Mouse (Mus musculus) testis, adult 2 months (tissue): ENCODE measurements at regions not wholly inside any gene's neighbourhood (a gene's known extent, or its start where the extent isn't known, plus 50 kb on each side); places are given as distances from the start of the nearest gene placed in this dataset.

Experiments used
- H3K27ac ChIP-seq: fragments of 200-500 bp; 2 replicates; pipeline ENCODE4 v1.5.1; 2012; ENCODE audit warnings: low read depth, low read length; ENCODE audit not compliant: control insufficient read depth, insufficient read depth
- H3K27me3 ChIP-seq: fragments of 200-500 bp; 2 replicates; pipeline ENCODE4 v1.6.1; 2012; ENCODE audit warnings: mild to moderate bottlenecking, low read length, moderate library complexity; ENCODE audit not compliant: control insufficient read depth, insufficient read depth
- H3K36me3 ChIP-seq: fragments of 200-500 bp; 2 replicates; pipeline ENCODE4 v1.6.1; 2012; ENCODE audit warnings: mild to moderate bottlenecking, low read length; ENCODE audit not compliant: control insufficient read depth, insufficient read depth
- H3K4me1 ChIP-seq: fragments of 200-500 bp; 2 replicates; pipeline ENCODE4 v1.6.1; 2012; ENCODE audit warnings: low read length; ENCODE audit not compliant: control insufficient read depth, insufficient read depth
- H3K4me3 ChIP-seq: fragments of 200-500 bp; 2 replicates; pipeline ENCODE4 v1.5.1; 2012; ENCODE audit warnings: low read depth, mild to moderate bottlenecking, low read length, moderate library complexity, mixed read lengths; ENCODE audit not compliant: control insufficient read depth
- CTCF ChIP-seq: fragments of 200-500 bp; IDR thresholded peaks from 2 replicates; pipeline ENCODE4 v1.5.1; 2012; ENCODE audit warnings: low read depth, mild to moderate bottlenecking, inconsistent platforms, low read length, moderate library complexity; ENCODE audit not compliant: control insufficient read depth, insufficient read depth, insufficient replicate concordance
- POLR2A ChIP-seq: fragments of 200-500 bp; IDR thresholded peaks from 2 replicates; pipeline ENCODE4 v1.6.1; 2012; ENCODE audit warnings: low read depth, mild to moderate bottlenecking, inconsistent platforms, low read length, moderate library complexity; ENCODE audit not compliant: control insufficient read depth

GRCm38 (mm10) chr12:54558106-54558505, 98.3 kb downstream of the Sptssa start:
- peak overlapping the region; percentile 53; the same call in 1 of the 2 replicates for H3K27ac ChIP-seq
- H3K36me3 ChIP-seq = no peaks in the 10 kb centered on the region
- TF ChIP-seq POLR2A (no peak), CTCF (peak; percentile 11; the same call in 1 of the 2 replicates)
- H3K27me3 ChIP-seq = no peaks in the 10 kb centered on the region
- H3K4me1 ChIP-seq = no peaks in the 10 kb centered on the region
- no peak overlapping the region for H3K4me3 ChIP-seq

GRCm38 (mm10) chr12:54549659-54550058, 106.7 kb downstream of the Sptssa start:
- H3K27me3 ChIP-seq = no peaks in the 10 kb centered on the region
- H3K36me3 ChIP-seq = no peaks in the 10 kb centered on the region
- no peak overlapping the region for H3K4me3 ChIP-seq
- peaks cover 5% of the 10 kb centered on the region for H3K4me1 ChIP-seq
- TF ChIP-seq POLR2A = no peak
- no peak for TF ChIP-seq CTCF
- no peak overlapping the region for H3K27ac ChIP-seq

GRCm38 (mm10) chr12:54545821-54546608, 110.4 kb downstream of the Sptssa start:
- no peak overlapping the region for H3K27ac ChIP-seq
- H3K4me3 ChIP-seq = peak overlapping the region; percentile 27; the same call in 1 of the 2 replicates
- H3K27me3 ChIP-seq = no peaks in the 10 kb centered on the region
- H3K4me1 ChIP-seq = peaks cover 5% of the 10 kb centered on the region
- H3K36me3 ChIP-seq = no peaks in the 10 kb centered on the region
- TF ChIP-seq POLR2A (no peak), CTCF (peak; percentile 63; the same call in 1 of the 2 replicates)

- no peak overlapping the region for H3K4me3 ChIP-seq
- H3K36me3 ChIP-seq = no peaks in the 10 kb centered on the region
- no peak for TF ChIP-seq CTCF
- TF ChIP-seq POLR2A = no peak
- no peak overlapping the region for H3K27ac ChIP-seq
- peaks cover 2% of the 10 kb centered on the region for H3K4me1 ChIP-seq
- H3K27me3 ChIP-seq = no peaks in the 10 kb centered on the region
Observed at GRCm38 (mm10) chr12:54538320-54538705, 118.1 kb downstream of the Sptssa start.

GRCm38 (mm10) chr12:54537690-54538319, 118.6 kb downstream of the Sptssa start:
- Histone ChIP-seq H3K27me3 (no peaks in the 10 kb centered on the region), H3K27ac (no peak overlapping the region), H3K4me1 (peaks cover 2% of the 10 kb centered on the region), H3K4me3 (no peak overlapping the region), H3K36me3 (no peaks in the 10 kb centered on the region)
- TF ChIP-seq POLR2A = no peak
- no peak for TF ChIP-seq CTCF

GRCm38 (mm10) chr12:54537022-54537421, 119.4 kb downstream of the Sptssa start:
- H3K4me1 ChIP-seq = peaks cover 2% of the 10 kb centered on the region
- no peak overlapping the region for H3K4me3 ChIP-seq
- H3K27me3 ChIP-seq = no peaks in the 10 kb centered on the region
- no peak overlapping the region for H3K27ac ChIP-seq
- no peaks in the 10 kb centered on the region for H3K36me3 ChIP-seq
- no peak for TF ChIP-seq CTCF
- no peak for TF ChIP-seq POLR2A

GRCm38 (mm10) chr12:54535556-54536516, 120.5 kb downstream of the Sptssa start:
- TF ChIP-seq POLR2A = no peak
- no peak for TF ChIP-seq CTCF
- no peak overlapping the region for H3K4me3 ChIP-seq
- no peak overlapping the region for H3K27ac ChIP-seq
- peaks cover 2% of the 10 kb centered on the region for H3K4me1 ChIP-seq
- H3K27me3 ChIP-seq = no peaks in the 10 kb centered on the region
- H3K36me3 ChIP-seq = no peaks in the 10 kb centered on the region
